Mouse (Mus musculus): ENCODE results near the gene Pcdh19. TPM values are rescaled to one million over a fixed set of nuclear protein-coding genes. Genes with fewer than 3 reads are reported as not detected.

The Pcdh19 gene
- polyA plus RNA-seq, 1 experiment from 2014 or later, result 1.9 TPM

DNA sequence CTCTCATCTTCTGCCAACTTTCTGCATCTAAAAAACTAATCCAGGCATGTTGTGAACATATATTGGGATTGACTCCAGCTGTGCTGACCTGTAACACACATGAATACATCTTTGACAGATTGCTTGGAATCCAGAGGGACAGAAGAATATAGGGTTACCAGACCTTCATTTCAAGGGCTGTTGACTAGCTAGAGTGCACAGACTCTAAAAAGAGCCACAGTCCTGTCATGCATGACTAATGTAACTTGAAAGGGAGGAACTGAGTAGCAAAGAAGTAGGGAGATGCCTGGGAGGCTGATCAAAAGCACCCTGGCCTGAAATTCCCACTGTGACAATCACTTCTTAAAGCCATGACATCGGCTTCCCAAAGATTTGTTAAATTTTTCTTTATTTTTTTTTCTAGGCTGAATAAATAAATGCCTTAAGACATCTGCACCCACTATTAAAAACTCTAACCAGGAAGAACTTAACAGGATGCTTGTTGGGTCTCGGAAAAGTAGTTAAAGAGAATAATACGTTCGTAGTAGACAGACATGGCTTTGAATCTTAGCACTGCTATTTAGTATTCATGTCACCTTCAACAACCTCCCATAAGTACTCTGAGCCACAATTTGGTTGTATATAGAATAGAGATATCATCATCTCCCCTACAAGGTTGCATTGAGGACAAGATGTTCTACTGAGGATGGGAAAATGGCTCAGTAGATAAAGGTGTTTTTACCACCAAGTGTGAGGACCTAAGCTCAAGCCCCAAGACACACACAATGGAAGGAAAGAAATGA, 113.0 kb downstream of the Pcdh19 start:
- no peak overlapping the region for H3K4me3 ChIP-seq (ENCODE audit: low read depth, low read length)
- DNase-seq (no peak), ATAC-seq (ENCODE audit: insufficient read depth) (no peak)
- 72% methylated on average over 4 of the region's 4 CpGs for WGBS
- no peak overlapping the region for H3K9ac ChIP-seq
- no peaks in the 10 kb centered on the region for H3K4me1 ChIP-seq (ENCODE audit: insufficient read depth)
- no peak for TF ChIP-seq CTCF (IDR thresholded peaks at IDR 0.05; ENCODE audit: low read depth)
- H3K4me2 ChIP-seq, result no peak overlapping the region
- H3K36me3 ChIP-seq (ENCODE audit: insufficient read depth), result no peaks in the 10 kb centered on the region
- no peaks in the 10 kb centered on the region for H3K27me3 ChIP-seq (ENCODE audit: insufficient read depth, low read length)
- no peak overlapping the region for H3K27ac ChIP-seq (ENCODE audit: low read depth)
- no peaks in the 10 kb centered on the region for H3K9me3 ChIP-seq (ENCODE audit: low read depth, low read length)

DNA sequence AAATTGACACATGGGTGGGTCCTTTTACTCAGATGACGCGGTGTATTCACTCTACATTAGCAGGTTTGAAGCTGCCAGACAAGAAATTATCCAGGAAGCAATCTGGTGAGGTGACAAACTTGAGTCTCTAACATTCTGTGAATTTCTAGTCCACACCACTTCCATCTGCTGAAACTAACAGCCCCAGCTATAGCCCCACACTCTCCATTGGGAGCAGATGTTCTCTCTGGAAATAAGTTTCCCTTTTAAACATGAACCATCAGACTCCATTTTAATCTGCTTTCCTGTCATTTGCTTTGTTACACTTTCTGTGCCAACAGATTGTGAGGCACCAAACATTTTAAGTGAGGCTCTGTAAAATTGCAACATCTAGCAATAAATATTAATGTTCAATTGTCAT, 123.4 kb downstream of the Pcdh19 start:
- no peak for DNase-seq
- no peaks in the 10 kb centered on the region for H3K36me3 ChIP-seq (ENCODE audit: insufficient read depth)
- 76% methylated on average over 2 of the region's 2 CpGs for WGBS
- no peaks in the 10 kb centered on the region for H3K9me3 ChIP-seq (ENCODE audit: low read depth, low read length)
- no peak for ATAC-seq (ENCODE audit: insufficient read depth)
- H3K9ac ChIP-seq, result no peak overlapping the region
- no peak overlapping the region for H3K4me2 ChIP-seq
- no peak overlapping the region for H3K27ac ChIP-seq (ENCODE audit: low read depth)
- no peaks in the 10 kb centered on the region for H3K27me3 ChIP-seq (ENCODE audit: insufficient read depth, low read length)
- no peak overlapping the region for H3K4me3 ChIP-seq (ENCODE audit: low read depth, low read length)
- no peaks in the 10 kb centered on the region for H3K4me1 ChIP-seq (ENCODE audit: insufficient read depth)
- TF ChIP-seq CTCF (IDR thresholded peaks at IDR 0.05; ENCODE audit: low read depth), result no peak

Other genes with a start within 250 kb of the Pcdh19 start
- 2.3 and 2.6 TPM in 2 replicates for gene Tnmd, start 162.0 kb upstream of the Pcdh19 start, polyA plus RNA-seq (2014; fragmentation: Nextera tagmentation; extraction: Ambion mirVana)
- 186 and 189 TPM in 2 replicates for gene Tspan6, start 209.4 kb upstream of the Pcdh19 start, polyA plus RNA-seq (2014; fragmentation: Nextera tagmentation; extraction: Ambion mirVana)
- 5.4 and 6.1 TPM in 2 replicates for gene Srpx2, start 219.4 kb upstream of the Pcdh19 start, polyA plus RNA-seq (2014; fragmentation: Nextera tagmentation; extraction: Ambion mirVana)